Mouse (Mus musculus) heart, adult 2 months (tissue): ENCODE measurements around the gene Trmt1. TPM values are rescaled to one million over a fixed set of nuclear protein-coding genes. Genes with fewer than 3 reads are reported as not detected.

Experiments used
- DNase-seq, 2 experiments: peaks; one replicate each; pipeline ENCODE4 v3.0.0; 2021
- H3K27ac ChIP-seq: fragments of 200-600 bp; 2 replicates; pipeline ENCODE4 v1.8.1; 2022
- H3K27me3 ChIP-seq: fragments of 200-500 bp; 2 replicates; pipeline ENCODE4 v1.6.1; 2012; ENCODE audit warnings: mild to moderate bottlenecking, low read length, inconsistent platforms, mixed read lengths; ENCODE audit not compliant: control insufficient read depth, insufficient read depth
- H3K36me3 ChIP-seq: fragments of 200-500 bp; 2 replicates; pipeline ENCODE4 v1.6.1; 2012; ENCODE audit warnings: low read length, inconsistent platforms; ENCODE audit not compliant: control insufficient read depth, insufficient read depth
- H3K4me1 ChIP-seq: fragments of 200-500 bp; 2 replicates; pipeline ENCODE4 v1.6.1; 2011; ENCODE audit warnings: low read length; ENCODE audit not compliant: control insufficient read depth, insufficient read depth
- H3K4me3 ChIP-seq: fragments of 200-600 bp; 2 replicates; pipeline ENCODE4 v1.8.1; 2022
- H3K79me2 ChIP-seq: fragments of 200-500 bp; replicated peaks from 2 replicates; pipeline ENCODE4 v1.6.1; 2012; ENCODE audit warnings: mild to moderate bottlenecking, inconsistent platforms, low read length, moderate library complexity, mixed read lengths; ENCODE audit not compliant: control insufficient read depth, insufficient read depth
- H3K9ac ChIP-seq: fragments of 200-500 bp; 2 replicates; pipeline ENCODE4 v1.6.1; 2012; ENCODE audit warnings: low read depth, mild to moderate bottlenecking, control low read depth, inconsistent platforms, low read length, mixed read lengths
- CTCF ChIP-seq: fragments of 200-600 bp; IDR thresholded peaks from 2 replicates; pipeline ENCODE4 v1.8.1; 2022; ENCODE audit warnings: antibody characterized with exemption, mild to moderate bottlenecking, moderate library complexity
- EP300 ChIP-seq: fragments of 200-500 bp; IDR thresholded peaks from 2 replicates; pipeline ENCODE4 v1.6.1; 2011; ENCODE audit warnings: low read depth, low read length, control low read depth; ENCODE audit not compliant: insufficient read depth
- POLR2A ChIP-seq: fragments of 200-500 bp; IDR thresholded peaks from 2 replicates; pipeline ENCODE4 v1.6.1; 2011; ENCODE audit warnings: mild to moderate bottlenecking, low read depth, low read length, control low read depth; ENCODE audit not compliant: insufficient read depth
- WGBS: fragments of 180-500 bp; shearing (Covaris S2); methylation state at CpG from one replicate; pipeline ENCODE4 v1.1.7; 2018; 5-methylcytosine and 5-hydroxymethylcytosine counted together
- intact Hi-C: fragments of 180-260 bp; cut with DNase I; formaldehyde crosslinking; loops from one replicate; pipeline ENCODE4 v1.15.1; 2025
- polyA plus RNA-seq: library from polyadenylated mRNA; depleted of rRNA; stranded (reverse); fragments of >200 nt; gene quantifications from 2 replicates; pipeline ENCODE4 v1.2.3, GENCODE M21; 2012
- total RNA-seq, 2 experiments: library from RNA; stranded (reverse); gene quantifications; 2 replicates each; pipeline ENCODE4 v1.2.3; 2021

Gene Trmt1
- total and polyA plus RNA-seq, 3 experiments: 32.0 to 50.8 (median 37.4) TPM

GRCm38 (mm10) chr8:84725246-84725940, 39.3 kb downstream of the Trmt1 start:
- H3K4me1 ChIP-seq: peaks cover 43% of the 10 kb centered on the region
- intact Hi-C loops: no loop called here
- no peak for DNase-seq

GRCm38 (mm10) chr8:84725941-84726259, 39.8 kb downstream of the Trmt1 start:
- TF ChIP-seq CTCF: peak; percentile 77
- no peak for TF ChIP-seq POLR2A
- TF ChIP-seq EP300: no peak
- H3K4me1 ChIP-seq: peaks cover 46% of the 10 kb centered on the region
- 8% methylated on average over 3 of the region's 3 CpGs for WGBS
- intact Hi-C loops: loop anchor here (2.0 kb wide), 1 partner anchor 17 kb away; no protein-coding TSS in a partner anchor
- no peaks in the 10 kb centered on the region for H3K27me3 ChIP-seq
- no peak overlapping the region for H3K4me3 ChIP-seq
- H3K36me3 ChIP-seq: peaks cover 16% of the 10 kb centered on the region
- no peak overlapping the region for H3K9ac ChIP-seq
- peak in 1 of 2 experiments; percentile 73 for DNase-seq
- H3K27ac ChIP-seq: peak overlapping the region; percentile 87
- H3K79me2 ChIP-seq: no peaks in the 10 kb centered on the region

More at GRCm38 (mm10) chr8:84725246-84725940, 39.3 kb downstream of the Trmt1 start:
- Histone ChIP-seq H3K9ac (peak overlapping the region; percentile 11), H3K79me2 (no peaks in the 10 kb centered on the region), H3K27ac (peak overlapping the region; percentile 87), H3K4me3 (no peak overlapping the region), H3K27me3 (no peaks in the 10 kb centered on the region), H3K36me3 (peaks cover 16% of the 10 kb centered on the region)
- no peak for TF ChIP-seq EP300
- no peak for TF ChIP-seq POLR2A
- no peak for TF ChIP-seq CTCF
- 29% methylated on average over 10 of the region's 10 CpGs for WGBS

DNA sequence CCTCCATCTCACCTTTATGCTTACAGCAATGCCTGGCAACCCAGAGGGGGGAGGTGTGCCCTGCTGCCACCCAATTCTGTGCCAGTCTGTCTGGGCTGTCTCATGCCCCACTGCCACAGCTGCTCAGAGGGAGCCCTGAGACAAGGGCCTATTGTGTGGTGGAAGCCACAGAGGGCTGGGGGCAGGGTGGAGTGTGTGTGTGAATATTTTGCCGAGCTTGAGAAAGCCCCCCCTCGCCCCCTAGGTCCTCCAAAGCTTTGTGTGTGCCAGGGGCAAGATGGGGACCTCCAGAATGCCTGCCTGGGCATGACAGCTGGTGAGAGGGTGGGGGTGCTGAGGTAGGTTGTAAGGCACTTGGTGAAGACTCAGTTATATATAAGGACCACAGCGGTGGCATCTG, 42.4 kb downstream of the Trmt1 start:
- 81% methylated on average over 3 of the region's 3 CpGs for WGBS
- no peak for DNase-seq
- intact Hi-C loops: no loop called here
- Histone ChIP-seq H3K27me3 (no peaks in the 10 kb centered on the region), H3K36me3 (peaks cover 20% of the 10 kb centered on the region), H3K27ac (peak overlapping the region; percentile 85), H3K79me2 (no peaks in the 10 kb centered on the region), H3K9ac (no peak overlapping the region), H3K4me1 (peaks cover 59% of the 10 kb centered on the region), H3K4me3 (no peak overlapping the region)
- TF ChIP-seq POLR2A (no peak), CTCF (no peak), EP300 (no peak)

DNA sequence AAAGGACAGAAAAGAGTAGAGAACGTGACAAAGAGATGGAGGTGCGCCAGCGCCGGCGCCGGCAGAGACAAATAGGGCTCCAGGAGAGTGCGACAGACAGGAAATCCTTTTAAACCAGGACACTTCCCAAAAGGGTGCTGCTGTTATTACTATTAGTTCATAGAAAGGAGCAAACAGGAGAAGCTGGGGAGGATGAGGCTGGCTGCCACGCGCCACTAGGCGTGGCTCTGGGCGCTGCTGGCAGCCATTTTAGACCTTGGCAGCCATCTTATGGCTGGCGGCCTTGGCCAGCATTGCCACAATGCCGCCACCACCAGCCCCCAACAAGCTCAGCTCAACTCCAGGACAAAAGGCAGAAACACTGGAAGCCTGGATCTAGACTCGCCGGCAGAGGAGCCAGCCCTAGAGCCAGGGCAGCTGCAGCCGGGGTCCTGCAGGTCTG, 43.8 kb downstream of the Trmt1 start:
- peak; percentile 73 to 76 for DNase-seq
- Histone ChIP-seq H3K27me3 (no peaks in the 10 kb centered on the region), H3K79me2 (no peaks in the 10 kb centered on the region), H3K36me3 (peaks cover 18% of the 10 kb centered on the region), H3K9ac (no peak overlapping the region), H3K4me1 (peaks cover 59% of the 10 kb centered on the region), H3K4me3 (no peak overlapping the region), H3K27ac (peak overlapping the region; percentile 85)
- intact Hi-C loops: no loop called here
- 45% methylated on average over 16 of the region's 16 CpGs for WGBS
- TF ChIP-seq CTCF (no peak), EP300 (peak; percentile 74; the same call in 1 of the 2 replicates), POLR2A (0 out of 2 replicates have a peak, but pooled peaks have one; percentile 27)

DNA sequence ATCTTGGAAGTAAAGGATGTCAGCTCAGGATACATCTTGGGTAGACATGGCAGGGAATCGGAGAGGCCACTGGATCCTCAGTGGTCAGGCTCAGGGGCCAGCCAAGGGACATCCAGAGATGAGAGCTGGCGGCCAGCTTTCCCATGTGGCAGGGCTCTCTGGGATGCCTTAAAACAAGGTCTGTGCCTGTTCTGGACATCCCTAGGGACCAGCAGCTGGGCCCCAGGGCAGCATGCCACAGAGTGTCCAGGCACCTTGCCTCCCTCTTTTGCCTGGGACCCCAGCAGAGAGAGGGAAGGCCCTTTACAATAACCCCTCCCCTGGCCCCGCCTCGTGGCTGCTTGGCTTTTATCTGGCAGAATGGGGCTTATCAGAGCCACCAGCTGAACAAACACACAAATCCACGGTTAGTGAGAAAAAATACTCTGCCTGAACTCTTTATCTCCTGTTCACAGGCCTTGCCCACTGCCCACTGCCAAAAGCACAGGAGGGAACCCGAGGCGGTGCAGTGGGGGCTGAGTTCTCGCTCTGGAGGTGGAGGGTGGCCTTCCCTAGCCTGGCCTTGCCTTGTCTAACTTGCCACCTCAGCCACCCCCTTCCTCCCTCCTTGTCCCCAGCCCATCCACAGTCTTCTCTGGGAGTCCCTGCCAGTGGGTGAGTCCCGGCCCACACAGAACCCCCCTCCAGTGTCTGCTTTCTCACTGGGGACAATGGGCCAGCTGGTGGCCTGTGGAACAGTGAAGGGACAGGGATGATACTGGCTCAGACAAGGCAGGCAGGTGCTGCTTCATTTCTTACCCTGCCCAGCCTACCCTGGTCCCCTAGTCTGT, 44.6 kb downstream of the Trmt1 start:
- intact Hi-C loops: no loop called here
- TF ChIP-seq EP300 (peak; percentile 19; the same call in 1 of the 2 replicates), POLR2A (no peak)
- Histone ChIP-seq H3K27ac (peak overlapping the region; percentile 85), H3K9ac (peak overlapping the region; percentile 15), H3K4me1 (peaks cover 54% of the 10 kb centered on the region), H3K27me3 (no peaks in the 10 kb centered on the region), H3K36me3 (peaks cover 11% of the 10 kb centered on the region), H3K79me2 (no peaks in the 10 kb centered on the region), H3K4me3 (no peak overlapping the region; the same call in 1 of the 2 replicates)
- 37% methylated on average over 9 of the region's 9 CpGs for WGBS
- DNase-seq: peak; percentile 78 to 81
